Mouse (Mus musculus) embryonic facial prominence, embryonic 14.5 days (tissue): ENCODE measurements around the gene Bbs1. TPM values are rescaled to one million over a fixed set of nuclear protein-coding genes. Genes with fewer than 3 reads are reported as not detected.

Experiments used
- ATAC-seq: fragments of 200-750 bp; cut with Nextera tagmentation; 2 replicates; pipeline ENCODE4 v1.8.0; 2017; ENCODE audit warnings: low read depth, moderate number of reproducible peaks, moderate TSS enrichment
- DNase-seq: peaks from one replicate; pipeline ENCODE4 v3.0.0-alpha.2; 2015; ENCODE audit warnings: low spot score
- H3K27ac ChIP-seq: fragments of 300-500 bp; sonication (generic); replicated peaks from 2 replicates; pipeline ENCODE4 v1.5.1; 2014; ENCODE audit warnings: low read depth, mild to moderate bottlenecking, low read length, moderate library complexity
- H3K27me3 ChIP-seq: fragments of 300-500 bp; sonication (generic); replicated peaks from 2 replicates; pipeline ENCODE4 v1.6.1; 2014; ENCODE audit warnings: low read length; ENCODE audit not compliant: control insufficient read depth, insufficient read depth
- H3K36me3 ChIP-seq: fragments of 300-500 bp; sonication (generic); 2 replicates; pipeline ENCODE4 v1.6.1; 2014; ENCODE audit warnings: low read length, mixed read lengths; ENCODE audit not compliant: control insufficient read depth, insufficient read depth
- H3K4me1 ChIP-seq: fragments of 300-500 bp; sonication (generic); 2 replicates; pipeline ENCODE4 v1.6.1; 2014; ENCODE audit warnings: antibody characterized with exemption, low read length; ENCODE audit not compliant: control insufficient read depth, insufficient read depth
- H3K4me2 ChIP-seq: fragments of 300-500 bp; sonication (generic); 2 replicates; pipeline ENCODE4 v1.6.1; 2014; ENCODE audit warnings: low read depth, mild to moderate bottlenecking, low read length, moderate library complexity, mixed read lengths
- H3K4me3 ChIP-seq: fragments of 300-500 bp; sonication (generic); 2 replicates; pipeline ENCODE4 v1.5.1; 2014; ENCODE audit warnings: low read depth, mild to moderate bottlenecking, low read length
- H3K9ac ChIP-seq: fragments of 300-500 bp; sonication (generic); 2 replicates; pipeline ENCODE4 v1.6.1; 2014; ENCODE audit warnings: low read depth, mild to moderate bottlenecking, low read length, moderate library complexity, mixed read lengths
- H3K9me3 ChIP-seq: fragments of 300-500 bp; sonication (generic); 2 replicates; pipeline ENCODE4 v1.6.1; 2016; ENCODE audit warnings: low read length; ENCODE audit not compliant: control insufficient read depth
- WGBS: fragments of 180-500 bp; shearing (Covaris S2); extraction: QIAGEN DNeasy Blood & Tissue Kit; methylation state at CpG from one replicate; pipeline ENCODE4 v1.1.7; 2014; 5-methylcytosine and 5-hydroxymethylcytosine counted together
- polyA plus RNA-seq: library from polyadenylated mRNA; unstranded; fragments of >200 nt; fragmentation: Nextera tagmentation; extraction: Ambion mirVana; gene quantifications from 2 replicates; pipeline ENCODE4 v1.2.1, GENCODE M21; 2014

Bbs1 gene
- polyA plus RNA-seq, 1 experiment from 2014 or later = 4.2 TPM

- Histone ChIP-seq H3K27ac (no peak overlapping the region; the same call in 1 of the 2 replicates), H3K27me3 (peaks cover 23% of the 10 kb centered on the region), H3K4me2 (peak overlapping the region; percentile 74), H3K4me3 (peak overlapping the region; percentile 69), H3K9me3 (no peaks in the 10 kb centered on the region), H3K9ac (peak overlapping the region; percentile 77), H3K36me3 (0 out of 2 replicates have a peak, but pooled peaks cover 13% of the 10 kb centered on the region), H3K4me1 (peaks cover 8% of the 10 kb centered on the region; the same call in 1 of the 2 replicates)
- ATAC-seq (peak; percentile 16; the same call in 1 of the 2 replicates), DNase-seq (no peak)
- 27% methylated on average over 10 of the region's 10 CpGs for WGBS
Measured at GRCm38 (mm10) chr19:4838526-4839140, 67.8 kb downstream of the Bbs1 start.

- ATAC-seq (no peak), DNase-seq (no peak)
- 94% methylated on average over 6 of the region's 6 CpGs for WGBS
Measured at GRCm38 (mm10) chr19:4837049-4837448, 69.4 kb downstream of the Bbs1 start.

More at GRCm38 (mm10) chr19:4837049-4837448, 69.4 kb downstream of the Bbs1 start:
- H3K4me2 ChIP-seq = no peak overlapping the region
- peaks cover 8% of the 10 kb centered on the region; the same call in 1 of the 2 replicates for H3K4me1 ChIP-seq
- H3K4me3 ChIP-seq = no peak overlapping the region
- no peak overlapping the region for H3K9ac ChIP-seq
- H3K27ac ChIP-seq = no peak overlapping the region
- H3K36me3 ChIP-seq = peaks cover 24% of the 10 kb centered on the region
- no peaks in the 10 kb centered on the region for H3K9me3 ChIP-seq
- peaks cover 23% of the 10 kb centered on the region for H3K27me3 ChIP-seq

Other genes with a start within 250 kb of the Bbs1 start
- gene Gm960, start 208.0 kb downstream of the Bbs1 start, polyA plus RNA-seq = 3.9 and 4.6 TPM in 2 replicates
- gene Sptbn2, start 195.5 kb downstream of the Bbs1 start, polyA plus RNA-seq = 3.7 and 4.0 TPM in 2 replicates
- gene Rbm4b, start 150.1 kb downstream of the Bbs1 start, polyA plus RNA-seq = 41.1 and 50.0 TPM in 2 replicates
- gene Rbm4, start 112.7 kb downstream of the Bbs1 start, polyA plus RNA-seq = 68.6 and 72.0 TPM in 2 replicates
- 14.9 and 17.1 TPM in 2 replicates for gene Gm21992, start 95.0 kb downstream of the Bbs1 start, polyA plus RNA-seq
- 61.5 and 65.3 TPM in 2 replicates for gene Rbm14, start 95.0 kb downstream of the Bbs1 start, polyA plus RNA-seq
- 48.3 and 54.1 TPM in 2 replicates for gene Ccs, start 67.3 kb downstream of the Bbs1 start, polyA plus RNA-seq
- gene Ccdc87, start 67.3 kb downstream of the Bbs1 start, polyA plus RNA-seq = 0.54 and 0.64 TPM in 2 replicates
- gene Ctsf, start 51.5 kb downstream of the Bbs1 start, polyA plus RNA-seq = 44.1 and 50.4 TPM in 2 replicates
- 21.4 TPM in 2 replicates for gene Actn3, start 28.7 kb downstream of the Bbs1 start, polyA plus RNA-seq
- 8.6 and 11.6 TPM in 2 replicates for gene Zdhhc24, start 28.0 kb downstream of the Bbs1 start, polyA plus RNA-seq
- 78.8 and 95.0 TPM in 2 replicates for gene Dpp3, start 21.7 kb upstream of the Bbs1 start, polyA plus RNA-seq
- 2.0 and 2.3 TPM in 2 replicates for gene Peli3, start 36.5 kb upstream of the Bbs1 start, polyA plus RNA-seq
- 104 and 109 TPM in 2 replicates for gene Mrpl11, start 55.5 kb upstream of the Bbs1 start, polyA plus RNA-seq
- gene Npas4, start 83.7 kb upstream of the Bbs1 start, polyA plus RNA-seq = 0.07 TPM in 1 of 2 replicates, not detected in the other
- 4.0 and 4.1 TPM in 2 replicates for gene Slc29a2, start 117.2 kb upstream of the Bbs1 start, polyA plus RNA-seq
- 42.9 and 51.5 TPM in 2 replicates for gene B4gat1, start 132.2 kb upstream of the Bbs1 start, polyA plus RNA-seq
- gene AC124502.3, start 132.3 kb upstream of the Bbs1 start, polyA plus RNA-seq = 0.51 and 1.7 TPM in 2 replicates
- 35.0 and 38.7 TPM in 2 replicates for gene Brms1, start 134.7 kb upstream of the Bbs1 start, polyA plus RNA-seq
- 2.3 and 3.0 TPM in 2 replicates for gene Rin1, start 143.9 kb upstream of the Bbs1 start, polyA plus RNA-seq
- gene Cd248, start 161.4 kb upstream of the Bbs1 start, polyA plus RNA-seq = 138 and 146 TPM in 2 replicates
- 2.6 and 3.0 TPM in 2 replicates for gene Tmem151a, start 178.9 kb upstream of the Bbs1 start, polyA plus RNA-seq
- 137 and 140 TPM in 2 replicates for gene Yif1a, start 181.9 kb upstream of the Bbs1 start, polyA plus RNA-seq
- 36.0 and 45.8 TPM in 2 replicates for gene Cnih2, start 191.9 kb upstream of the Bbs1 start, polyA plus RNA-seq
- gene Rab1b, start 200.4 kb upstream of the Bbs1 start, polyA plus RNA-seq = 225 and 254 TPM in 2 replicates
- gene Klc2, start 211.9 kb upstream of the Bbs1 start, polyA plus RNA-seq = 13.1 and 15.3 TPM in 2 replicates